Mouse (Mus musculus) midbrain, embryonic 10.5 days (tissue): Measurements from ENCODE around the gene Abl1. TPM values are rescaled to one million over a fixed set of nuclear protein-coding genes. Genes with fewer than 3 reads are reported as not detected.

Experiments
- DNase-seq: peaks from one replicate; pipeline ENCODE4 v3.0.0-alpha.2; 2017; ENCODE audit warnings: low spot score
- H3K27ac ChIP-seq: fragments of 300-500 bp; sonication (generic); replicated peaks from 2 replicates; pipeline ENCODE4 v1.5.1; 2016; ENCODE audit warnings: mild to moderate bottlenecking
- H3K27me3 ChIP-seq: fragments of 300-500 bp; sonication (generic); 2 replicates; pipeline ENCODE4 v1.6.1; 2016; ENCODE audit warnings: low read depth, mild to moderate bottlenecking; ENCODE audit not compliant: poor library complexity, severe bottlenecking
- H3K36me3 ChIP-seq: fragments of 300-500 bp; sonication (generic); 2 replicates; pipeline ENCODE4 v1.6.1; 2016; ENCODE audit warnings: mild to moderate bottlenecking, moderate library complexity
- H3K4me1 ChIP-seq: fragments of 300-500 bp; sonication (generic); 2 replicates; pipeline ENCODE4 v1.6.1; 2016
- H3K4me3 ChIP-seq: fragments of 300-500 bp; sonication (generic); 2 replicates; pipeline ENCODE4 v1.5.1; 2016; ENCODE audit warnings: mild to moderate bottlenecking, moderate library complexity
- H3K9me3 ChIP-seq: fragments of 300-500 bp; sonication (generic); replicated peaks from 2 replicates; pipeline ENCODE4 v1.6.1; 2016; ENCODE audit warnings: mild to moderate bottlenecking
- WGBS: fragments of 180-500 bp; shearing (Covaris S2); methylation state at CpG from one replicate; pipeline ENCODE4 v1.1.7; 2016; 5-methylcytosine and 5-hydroxymethylcytosine counted together
- polyA plus RNA-seq: library from polyadenylated mRNA; unstranded; fragments of >200 nt; fragmentation: Nextera tagmentation; extraction: Ambion mirVana; gene quantifications from 2 replicates; pipeline ENCODE4 v1.2.1, GENCODE M21; 2016

The Abl1 gene
- polyA plus RNA-seq, 1 experiment from 2014 or later, result 44.2 TPM

GRCm38 (mm10) chr2:31808410-31809357 is 120.5 kb downstream of the Abl1 start:
- peaks cover 70% of the 10 kb centered on the region for H3K4me1 ChIP-seq
- no peak overlapping the region for H3K4me3 ChIP-seq
- H3K9me3 ChIP-seq, result no peaks in the 10 kb centered on the region
- peak overlapping the region; percentile 68 for H3K27ac ChIP-seq
- no peak for DNase-seq
- 41% methylated on average over 28 of the region's 28 CpGs for WGBS
- H3K36me3 ChIP-seq, result peaks cover 19% of the 10 kb centered on the region
- H3K27me3 ChIP-seq, result peaks cover 17% of the 10 kb centered on the region; the same call in 1 of the 2 replicates

- no peak for DNase-seq
- no peak overlapping the region for H3K4me3 ChIP-seq
- peak overlapping the region; percentile 68; the same call in 1 of the 2 replicates for H3K27ac ChIP-seq
- H3K27me3 ChIP-seq, result peaks cover 17% of the 10 kb centered on the region; the same call in 1 of the 2 replicates
- 58% methylated on average over 2 of the region's 2 CpGs for WGBS
- H3K36me3 ChIP-seq, result peaks cover 12% of the 10 kb centered on the region
- peaks cover 69% of the 10 kb centered on the region for H3K4me1 ChIP-seq
- no peaks in the 10 kb centered on the region for H3K9me3 ChIP-seq
These were observed 121.2 kb downstream of the Abl1 start for GRCm38 (mm10) chr2:31809358-31809740.

- Histone ChIP-seq H3K36me3 (0 out of 2 replicates have a peak, but pooled peaks cover 3% of the 10 kb centered on the region), H3K27ac (peak within 1 kb of the TSS; percentile 68), H3K9me3 (no peaks in the 10 kb centered on the region), H3K27me3 (peaks cover 17% of the 10 kb centered on the region; the same call in 1 of the 2 replicates), H3K4me1 (peaks cover 58% of the 10 kb centered on the region), H3K4me3 (no peak within 1 kb of the TSS)
- WGBS, result 35% methylated on average over 12 of the region's 12 CpGs
- DNase-seq, result no peak
These were observed 122.3 kb downstream of the Abl1 start, which contains the start of gene Qrfp for GRCm38 (mm10) chr2:31810444-31810843. Qrfp (minus strand) TSS chr2:31810580.

GRCm38 (mm10) chr2:31811086-31811958 is 123.1 kb downstream of the Abl1 start:
- Histone ChIP-seq H3K9me3 (no peaks in the 10 kb centered on the region), H3K27me3 (peaks cover 17% of the 10 kb centered on the region; the same call in 1 of the 2 replicates), H3K4me3 (no peak overlapping the region), H3K27ac (0 out of 2 replicates have a peak overlapping the region, but pooled peaks have one; percentile 68), H3K36me3 (no peaks in the 10 kb centered on the region), H3K4me1 (peaks cover 54% of the 10 kb centered on the region)
- 89% methylated on average over 14 of the region's 14 CpGs for WGBS
- no peak for DNase-seq

GRCm38 (mm10) chr2:31813641-31814040 is 125.5 kb downstream of the Abl1 start:
- H3K36me3 ChIP-seq, result no peaks in the 10 kb centered on the region
- DNase-seq, result no peak
- H3K27me3 ChIP-seq, result peaks cover 12% of the 10 kb centered on the region; the same call in 1 of the 2 replicates
- peaks cover 36% of the 10 kb centered on the region for H3K4me1 ChIP-seq
- H3K4me3 ChIP-seq, result no peak overlapping the region
- no peaks in the 10 kb centered on the region for H3K9me3 ChIP-seq
- 87% methylated on average over 4 of the region's 4 CpGs for WGBS
- no peak overlapping the region for H3K27ac ChIP-seq

GRCm38 (mm10) chr2:31814699-31815098 is 126.5 kb downstream of the Abl1 start:
- H3K4me1 ChIP-seq, result peaks cover 26% of the 10 kb centered on the region
- peaks cover 12% of the 10 kb centered on the region; the same call in 1 of the 2 replicates for H3K27me3 ChIP-seq
- 78% methylated on average over 7 of the region's 7 CpGs for WGBS
- no peaks in the 10 kb centered on the region for H3K36me3 ChIP-seq
- H3K27ac ChIP-seq, result no peak overlapping the region
- no peaks in the 10 kb centered on the region for H3K9me3 ChIP-seq
- no peak overlapping the region for H3K4me3 ChIP-seq
- DNase-seq, result no peak

GRCm38 (mm10) chr2:31815367-31815766 is 127.2 kb downstream of the Abl1 start:
- H3K27ac ChIP-seq, result no peak overlapping the region
- peak; percentile 71 for DNase-seq
- H3K4me3 ChIP-seq, result no peak overlapping the region
- 26% methylated on average over 5 of the region's 5 CpGs for WGBS
- no peaks in the 10 kb centered on the region for H3K9me3 ChIP-seq
- peaks cover 19% of the 10 kb centered on the region for H3K27me3 ChIP-seq
- peaks cover 19% of the 10 kb centered on the region for H3K4me1 ChIP-seq
- H3K36me3 ChIP-seq, result no peaks in the 10 kb centered on the region

- 24% methylated on average over 39 of the region's 39 CpGs for WGBS
- Histone ChIP-seq H3K27me3 (peaks cover 47% of the 10 kb centered on the region), H3K36me3 (no peaks in the 10 kb centered on the region), H3K4me1 (peaks cover 41% of the 10 kb centered on the region), H3K27ac (peak overlapping the region; percentile 81), H3K4me3 (peak overlapping the region; percentile 45), H3K9me3 (no peaks in the 10 kb centered on the region)
- peak; percentile 77 for DNase-seq
These were observed 134.6 kb downstream of the Abl1 start for GRCm38 (mm10) chr2:31822524-31823371.

GRCm38 (mm10) chr2:31823933-31824730 is 136.0 kb downstream of the Abl1 start:
- Histone ChIP-seq H3K36me3 (no peaks in the 10 kb centered on the region), H3K9me3 (no peaks in the 10 kb centered on the region), H3K27me3 (peaks cover 47% of the 10 kb centered on the region), H3K4me1 (peaks cover 54% of the 10 kb centered on the region), H3K27ac (peak overlapping the region; percentile 81), H3K4me3 (no peak overlapping the region)
- peak; percentile 53 for DNase-seq
- WGBS, result 88% methylated on average over 10 of the region's 15 CpGs

- peaks cover 68% of the 10 kb centered on the region for H3K4me1 ChIP-seq
These were observed 137.3 kb downstream of the Abl1 start for GRCm38 (mm10) chr2:31825469-31825911.

More at GRCm38 (mm10) chr2:31825469-31825911, 137.3 kb downstream of the Abl1 start:
- no peak overlapping the region for H3K27ac ChIP-seq
- H3K4me3 ChIP-seq, result no peak overlapping the region
- DNase-seq, result no peak
- 88% methylated on average over 16 of the region's 16 CpGs for WGBS
- H3K9me3 ChIP-seq, result no peaks in the 10 kb centered on the region
- H3K27me3 ChIP-seq, result peaks cover 40% of the 10 kb centered on the region
- H3K36me3 ChIP-seq, result no peaks in the 10 kb centered on the region
